Mouse (Mus musculus): Measurements from ENCODE around the gene Zfp592. TPM values are rescaled to one million over a fixed set of nuclear protein-coding genes. Genes with fewer than 3 reads are reported as not detected.

Gene Zfp592
- polyA plus RNA-seq, 1 experiment = 23.6 TPM

DNA sequence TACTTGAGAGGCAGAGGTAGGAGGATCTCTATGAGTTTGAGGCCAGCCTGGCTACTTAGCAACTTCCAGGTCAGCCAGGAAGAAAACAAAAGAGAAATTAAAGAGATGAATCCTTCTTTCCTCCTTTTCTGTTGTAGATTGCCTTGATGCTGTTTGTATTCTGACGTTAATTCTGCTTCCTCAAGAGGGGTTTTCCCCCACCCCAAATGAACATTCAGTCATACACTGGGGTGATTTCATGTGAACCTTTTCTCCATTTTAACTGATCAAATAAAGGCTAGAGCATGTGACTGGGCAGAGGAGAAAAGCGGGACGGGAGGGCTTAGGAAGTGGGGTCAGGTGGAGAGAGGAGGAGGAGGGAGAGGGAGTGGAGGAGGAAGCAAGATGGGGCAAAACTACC lies 14.8 kb downstream of the Zfp592 start:
- no peak overlapping the region for H3K4me3 ChIP-seq (ENCODE audit: insufficient read depth, low read length)
- peaks cover 29% of the 10 kb centered on the region for H3K4me1 ChIP-seq (ENCODE audit: control insufficient read depth, insufficient read depth, low read length)
- no peak for TF ChIP-seq CTCF (IDR thresholded peaks at IDR 0.05; ENCODE audit: low read depth, low read length)
- TF ChIP-seq POLR2A (IDR thresholded peaks at IDR 0.05; ENCODE audit: borderline replicate concordance, low read depth, low read length) = no peak
- H3K27ac ChIP-seq (ENCODE audit: insufficient read depth, low read depth, low read length) = no peak overlapping the region

DNA sequence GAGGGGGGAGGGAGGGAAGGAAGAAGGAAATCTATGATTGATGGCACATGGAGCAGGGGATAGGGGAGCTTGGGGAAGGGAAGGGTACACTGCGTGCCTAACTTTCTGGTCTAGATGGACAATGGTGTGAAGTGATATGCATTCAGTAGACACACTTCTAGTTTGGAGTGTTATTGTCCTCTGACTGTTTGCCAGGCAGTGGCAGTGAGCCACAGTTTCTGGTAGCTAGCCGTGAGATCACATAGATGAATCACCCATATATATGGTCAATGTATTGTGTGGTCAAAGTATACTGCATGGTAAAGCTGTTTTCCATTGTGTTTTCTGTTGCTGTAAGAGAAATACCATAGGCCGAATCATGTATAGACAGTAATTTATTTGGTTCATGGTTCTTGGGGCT lies 18.1 kb downstream of the Zfp592 start:
- peaks cover 13% of the 10 kb centered on the region for H3K4me1 ChIP-seq (ENCODE audit: control insufficient read depth, insufficient read depth, low read length)
- no peak overlapping the region for H3K4me3 ChIP-seq (ENCODE audit: insufficient read depth, low read length)
- H3K27ac ChIP-seq (ENCODE audit: insufficient read depth, low read depth, low read length) = no peak overlapping the region
- TF ChIP-seq CTCF (IDR thresholded peaks at IDR 0.05; ENCODE audit: low read depth, low read length) (no peak), POLR2A (IDR thresholded peaks at IDR 0.05; ENCODE audit: borderline replicate concordance, low read depth, low read length) (no peak)

DNA sequence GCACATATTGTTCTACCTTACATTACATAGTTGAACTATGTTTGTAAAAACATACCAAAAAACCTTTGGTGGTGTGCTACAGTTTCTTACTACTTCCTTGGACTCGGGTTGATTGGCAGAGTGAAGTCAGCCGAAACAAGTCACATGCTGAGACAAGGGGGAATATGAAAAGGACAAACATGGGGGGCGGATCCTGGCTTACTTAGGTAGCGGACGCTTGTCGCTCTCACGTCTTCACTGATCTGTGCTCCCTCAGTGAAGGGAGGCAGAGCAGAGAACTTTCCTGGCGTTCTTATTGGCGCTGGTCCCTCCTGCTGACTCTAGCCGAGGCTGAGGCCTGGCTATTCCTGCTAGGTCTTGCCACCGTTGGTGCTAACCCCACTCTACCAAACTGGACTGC lies 26.8 kb downstream of the Zfp592 start:
- Histone ChIP-seq H3K4me1 (ENCODE audit: control insufficient read depth, insufficient read depth, low read length) (no peaks in the 10 kb centered on the region), H3K4me3 (ENCODE audit: insufficient read depth, low read length) (no peak overlapping the region), H3K27ac (ENCODE audit: insufficient read depth, low read depth, low read length) (no peak overlapping the region)
- TF ChIP-seq POLR2A (IDR thresholded peaks at IDR 0.05; ENCODE audit: borderline replicate concordance, low read depth, low read length) (no peak), CTCF (IDR thresholded peaks at IDR 0.05; ENCODE audit: low read depth, low read length) (no peak)

DNA sequence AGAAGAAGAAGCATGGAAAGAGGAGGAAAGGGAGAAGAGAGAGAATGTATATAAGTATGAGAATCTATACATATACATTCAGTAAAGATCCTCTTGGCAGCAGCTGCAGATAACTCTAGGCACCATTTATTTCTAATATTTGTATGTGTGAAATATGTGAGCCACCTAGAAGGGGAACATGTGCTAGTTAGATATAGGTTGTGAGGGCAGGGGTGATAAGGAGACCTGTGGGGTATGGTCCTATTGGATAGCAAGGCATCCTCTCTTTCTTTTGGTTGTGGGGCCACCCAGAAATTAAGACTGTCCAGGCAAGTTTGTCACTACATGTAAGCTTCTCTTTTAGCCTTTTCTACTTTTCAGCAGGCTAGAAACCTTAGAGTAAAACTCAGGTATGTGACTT lies 29.2 kb downstream of the Zfp592 start:
- Histone ChIP-seq H3K4me1 (ENCODE audit: control insufficient read depth, insufficient read depth, low read length) (no peaks in the 10 kb centered on the region), H3K27ac (ENCODE audit: insufficient read depth, low read depth, low read length) (no peak overlapping the region), H3K4me3 (ENCODE audit: insufficient read depth, low read length) (no peak overlapping the region)
- TF ChIP-seq POLR2A (IDR thresholded peaks at IDR 0.05; ENCODE audit: borderline replicate concordance, low read depth, low read length) (no peak), CTCF (IDR thresholded peaks at IDR 0.05; ENCODE audit: low read depth, low read length) (no peak)

DNA sequence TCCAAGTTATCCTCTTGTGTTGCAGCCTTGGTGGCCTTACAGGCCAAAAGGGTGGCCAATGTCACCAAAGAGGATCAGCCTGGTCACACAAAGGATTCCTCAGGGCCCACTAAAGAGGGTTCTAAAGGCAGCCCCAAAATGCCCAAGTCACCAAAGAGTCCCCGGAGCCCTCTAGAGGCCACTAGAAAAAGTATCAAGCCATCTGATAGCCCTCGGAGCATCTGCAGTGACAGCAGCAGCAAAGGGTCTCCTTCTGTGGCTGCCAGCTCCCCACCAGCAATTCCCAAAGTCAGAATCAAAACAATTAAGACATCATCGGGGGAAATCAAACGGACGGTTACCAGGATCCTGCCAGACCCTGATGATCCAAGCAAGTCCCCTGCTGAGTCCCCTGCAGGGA lies 30.6 kb downstream of the Zfp592 start:
- TF ChIP-seq POLR2A (IDR thresholded peaks at IDR 0.05; ENCODE audit: borderline replicate concordance, low read depth, low read length) = no peak
- TF ChIP-seq CTCF (IDR thresholded peaks at IDR 0.05; ENCODE audit: low read depth, low read length) = no peak
- Histone ChIP-seq H3K27ac (ENCODE audit: insufficient read depth, low read depth, low read length) (no peak overlapping the region), H3K4me3 (ENCODE audit: insufficient read depth, low read length) (no peak overlapping the region), H3K4me1 (ENCODE audit: control insufficient read depth, insufficient read depth, low read length) (no peaks in the 10 kb centered on the region)

DNA sequence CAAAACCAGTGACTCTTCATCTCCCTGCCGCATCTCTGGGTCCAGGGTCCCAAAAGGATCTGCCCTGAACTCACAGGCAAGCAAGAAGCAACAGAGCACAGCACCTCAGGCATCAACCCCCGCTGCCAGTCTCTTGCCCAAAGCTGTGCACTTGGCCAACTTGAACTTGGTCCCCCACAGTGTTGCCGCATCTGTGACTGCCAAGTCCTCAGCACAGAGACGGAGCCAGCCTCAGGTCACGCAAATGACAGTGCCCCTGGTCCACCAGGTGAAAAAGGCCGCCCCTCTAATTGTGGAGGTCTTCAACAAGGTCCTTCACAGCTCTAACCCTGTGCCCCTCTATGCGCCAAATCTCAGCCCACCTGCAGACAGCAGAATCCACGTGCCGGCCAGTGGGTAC lies 31.2 kb downstream of the Zfp592 start:
- Histone ChIP-seq H3K4me3 (ENCODE audit: insufficient read depth, low read length) (no peak overlapping the region), H3K27ac (ENCODE audit: insufficient read depth, low read depth, low read length) (no peak overlapping the region), H3K4me1 (ENCODE audit: control insufficient read depth, insufficient read depth, low read length) (no peaks in the 10 kb centered on the region)
- no peak for TF ChIP-seq POLR2A (IDR thresholded peaks at IDR 0.05; ENCODE audit: borderline replicate concordance, low read depth, low read length)
- TF ChIP-seq CTCF (IDR thresholded peaks at IDR 0.05; ENCODE audit: low read depth, low read length) = no peak

DNA sequence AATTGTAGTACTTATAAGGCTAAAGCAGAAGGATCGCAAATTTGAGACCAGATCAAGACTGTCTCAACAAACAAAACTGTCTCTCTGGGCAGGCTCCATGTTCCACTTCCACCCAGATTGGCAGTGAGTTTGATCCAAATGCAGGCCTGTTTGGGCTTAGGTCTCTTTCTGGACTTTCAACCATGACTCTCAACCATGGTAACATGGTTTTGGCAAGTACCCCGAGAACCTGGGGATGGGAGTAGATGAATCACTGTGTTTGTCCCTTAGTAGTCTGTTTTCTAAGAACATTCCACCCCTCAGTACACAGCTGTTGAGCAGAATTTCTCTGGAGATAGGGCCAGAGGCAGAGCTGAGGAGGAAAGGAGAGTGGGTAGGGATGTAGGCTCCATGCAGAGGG lies 32.3 kb downstream of the Zfp592 start:
- Histone ChIP-seq H3K27ac (ENCODE audit: insufficient read depth, low read depth, low read length) (no peak overlapping the region), H3K4me1 (ENCODE audit: control insufficient read depth, insufficient read depth, low read length) (no peaks in the 10 kb centered on the region), H3K4me3 (ENCODE audit: insufficient read depth, low read length) (no peak overlapping the region)
- TF ChIP-seq CTCF (IDR thresholded peaks at IDR 0.05; ENCODE audit: low read depth, low read length) (no peak), POLR2A (IDR thresholded peaks at IDR 0.05; ENCODE audit: borderline replicate concordance, low read depth, low read length) (no peak)

DNA sequence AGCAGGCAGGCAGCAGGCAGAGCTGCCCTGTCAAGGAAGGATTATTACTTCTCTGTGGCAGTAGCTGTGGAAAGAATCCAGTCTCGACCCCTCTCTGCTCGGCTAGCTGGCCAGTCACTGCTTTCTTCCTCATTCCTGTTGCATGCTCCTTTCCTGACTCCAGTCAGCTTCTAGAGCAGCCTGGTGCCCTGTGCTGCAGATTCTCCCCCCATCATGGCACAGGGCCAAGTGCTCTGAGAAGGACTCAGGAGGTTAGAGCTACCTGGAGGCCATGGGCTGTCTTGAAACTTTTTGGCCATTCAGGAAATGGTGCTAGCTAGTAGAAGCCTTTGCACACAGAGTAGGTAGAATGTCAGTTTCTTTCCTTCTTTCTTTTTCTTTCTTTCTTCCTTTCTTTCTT lies 46.2 kb downstream of the Zfp592 start:
- H3K4me3 ChIP-seq (ENCODE audit: insufficient read depth, low read length) = no peak overlapping the region
- TF ChIP-seq POLR2A (IDR thresholded peaks at IDR 0.05; ENCODE audit: borderline replicate concordance, low read depth, low read length) = no peak
- no peak for TF ChIP-seq CTCF (IDR thresholded peaks at IDR 0.05; ENCODE audit: low read depth, low read length)
- peaks cover 2% of the 10 kb centered on the region; the same call in 1 of the 2 replicates for H3K4me1 ChIP-seq (ENCODE audit: control insufficient read depth, insufficient read depth, low read length)
- H3K27ac ChIP-seq (ENCODE audit: insufficient read depth, low read depth, low read length) = no peak overlapping the region

DNA sequence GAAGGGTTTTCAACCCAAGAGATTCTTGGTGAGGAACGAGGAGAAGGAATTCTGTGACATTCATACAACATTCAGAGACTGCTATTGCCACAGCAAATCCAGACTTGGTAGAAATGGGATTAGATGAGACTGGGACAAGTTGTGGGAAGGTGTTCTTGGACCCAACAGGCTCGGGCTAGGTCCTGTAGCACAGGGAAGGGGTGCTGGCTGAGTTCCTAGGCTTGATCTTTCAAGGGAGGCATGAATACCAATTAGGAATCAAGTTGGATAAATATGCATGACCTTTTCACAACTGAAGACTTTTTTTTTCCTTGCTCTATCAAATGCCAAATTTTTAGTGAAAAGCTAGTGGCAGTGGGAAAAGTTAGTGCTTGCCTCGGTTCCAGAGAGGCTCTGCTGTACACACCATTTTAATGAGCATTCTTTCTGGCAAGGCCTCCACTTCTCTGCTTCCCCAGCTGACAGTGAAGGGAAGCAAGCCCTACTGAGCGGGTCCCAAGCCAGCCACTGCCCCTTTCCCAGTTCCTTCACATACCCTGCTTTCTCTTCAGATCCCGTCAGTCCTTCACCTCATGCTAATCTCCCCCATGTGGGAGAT lies 49.6 kb downstream of the Zfp592 start:
- H3K4me1 ChIP-seq (ENCODE audit: control insufficient read depth, insufficient read depth, low read length) = peaks cover 2% of the 10 kb centered on the region; the same call in 1 of the 2 replicates
- H3K27ac ChIP-seq (ENCODE audit: insufficient read depth, low read depth, low read length) = no peak overlapping the region
- H3K4me3 ChIP-seq (ENCODE audit: insufficient read depth, low read length) = no peak overlapping the region
- TF ChIP-seq POLR2A (IDR thresholded peaks at IDR 0.05; ENCODE audit: borderline replicate concordance, low read depth, low read length) (no peak), CTCF (IDR thresholded peaks at IDR 0.05; ENCODE audit: low read depth, low read length) (no peak)

DNA sequence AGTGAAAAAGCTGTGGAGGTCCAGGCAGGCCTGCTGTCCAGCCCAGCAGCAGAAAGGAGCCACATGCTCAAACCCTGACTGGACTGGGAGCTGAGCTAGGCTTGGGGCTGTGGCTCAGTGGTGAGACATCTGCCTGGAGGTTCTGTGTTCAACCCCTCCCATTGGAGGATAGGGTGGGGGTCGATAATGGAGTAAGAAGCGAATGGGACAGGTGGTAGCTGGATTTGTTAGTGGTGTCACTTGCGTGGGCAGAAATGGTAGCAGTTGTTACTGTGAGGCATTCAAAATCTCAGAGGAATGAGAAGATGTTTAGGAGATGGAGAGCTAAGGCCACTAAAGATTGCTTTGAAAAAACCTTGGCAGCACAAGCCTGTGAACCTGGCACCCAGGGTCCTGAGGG lies 54.4 kb downstream of the Zfp592 start:
- TF ChIP-seq CTCF (IDR thresholded peaks at IDR 0.05; ENCODE audit: low read depth, low read length) = no peak
- no peak for TF ChIP-seq POLR2A (IDR thresholded peaks at IDR 0.05; ENCODE audit: borderline replicate concordance, low read depth, low read length)
- no peak overlapping the region for H3K4me3 ChIP-seq (ENCODE audit: insufficient read depth, low read length)
- H3K4me1 ChIP-seq (ENCODE audit: control insufficient read depth, insufficient read depth, low read length) = no peaks in the 10 kb centered on the region
- no peak overlapping the region for H3K27ac ChIP-seq (ENCODE audit: insufficient read depth, low read depth, low read length)

DNA sequence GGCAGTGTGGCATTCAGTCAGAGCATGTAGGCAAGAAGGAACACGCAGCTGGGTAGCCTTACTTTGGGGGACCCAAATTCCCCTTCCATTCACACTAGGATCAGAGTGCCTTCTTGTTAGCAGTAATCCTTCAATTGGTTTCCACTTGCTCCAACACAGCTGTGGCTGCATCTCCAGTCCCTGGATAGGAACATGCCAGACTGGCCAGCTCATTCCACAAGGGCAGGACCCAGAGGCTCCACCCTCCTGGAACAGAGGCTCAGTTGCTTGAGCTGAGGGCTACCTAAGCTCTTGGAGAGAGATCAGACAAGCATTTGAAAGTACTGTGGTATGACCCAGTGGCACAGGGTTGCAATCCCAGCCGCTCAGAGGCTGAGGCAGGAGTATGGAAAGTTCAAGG lies 55.0 kb downstream of the Zfp592 start:
- H3K27ac ChIP-seq (ENCODE audit: insufficient read depth, low read depth, low read length) = no peak overlapping the region
- TF ChIP-seq CTCF (IDR thresholded peaks at IDR 0.05; ENCODE audit: low read depth, low read length) (no peak), POLR2A (IDR thresholded peaks at IDR 0.05; ENCODE audit: borderline replicate concordance, low read depth, low read length) (no peak)
- no peak overlapping the region for H3K4me3 ChIP-seq (ENCODE audit: insufficient read depth, low read length)
- H3K4me1 ChIP-seq (ENCODE audit: control insufficient read depth, insufficient read depth, low read length) = no peaks in the 10 kb centered on the region
